Mouse (Mus musculus): ENCODE data around the gene Npepps. TPM values are rescaled to one million over a fixed set of nuclear protein-coding genes. Genes with fewer than 3 reads are reported as not detected.

Gene Npepps
- polyA plus RNA-seq, 1 experiment from 2014 or later, result 122 TPM

- Histone ChIP-seq H3K9ac (ENCODE audit: low read length) (no peak overlapping the region), H3K9me3 (ENCODE audit: control insufficient read depth, low read length) (no peaks in the 10 kb centered on the region), H3K4me1 (replicated peaks; ENCODE audit: control insufficient read depth, insufficient read depth, low read length) (no peaks in the 10 kb centered on the region), H3K4me2 (ENCODE audit: low read depth, low read length, severe bottlenecking) (no peak overlapping the region), H3K27ac (ENCODE audit: low read depth, low read length) (no peak overlapping the region), H3K27me3 (ENCODE audit: control insufficient read depth, insufficient read depth, low read length) (no peaks in the 10 kb centered on the region), H3K4me3 (ENCODE audit: low read depth, low read length) (no peak overlapping the region), H3K36me3 (ENCODE audit: control insufficient read depth, insufficient read depth, low read length) (peaks cover 3% of the 10 kb centered on the region; the same call in 1 of the 2 replicates)
- DNase-seq (ENCODE audit: low spot score) (no peak), ATAC-seq (replicated peaks; ENCODE audit: low FRiP score) (no peak)
- 91% methylated on average over 2 of the region's 2 CpGs for WGBS
Measured at GRCm38 (mm10) chr11:97237976-97238375, 42.5 kb downstream of the Npepps start.

GRCm38 (mm10) chr11:97232436-97232835 is 48.0 kb downstream of the Npepps start:
- no peak overlapping the region for H3K9ac ChIP-seq (ENCODE audit: low read length)
- H3K4me3 ChIP-seq (ENCODE audit: low read depth, low read length), result no peak overlapping the region
- H3K4me1 ChIP-seq (replicated peaks; ENCODE audit: control insufficient read depth, insufficient read depth, low read length), result no peaks in the 10 kb centered on the region
- no peak for DNase-seq (ENCODE audit: low spot score)
- no peak overlapping the region for H3K27ac ChIP-seq (ENCODE audit: low read depth, low read length)
- no peaks in the 10 kb centered on the region for H3K9me3 ChIP-seq (ENCODE audit: control insufficient read depth, low read length)
- WGBS, result 97% methylated on average over 5 of the region's 5 CpGs
- H3K4me2 ChIP-seq (ENCODE audit: low read depth, low read length, severe bottlenecking), result no peak overlapping the region
- no peak for ATAC-seq (replicated peaks; ENCODE audit: low FRiP score)
- peaks cover 2% of the 10 kb centered on the region; the same call in 1 of the 2 replicates for H3K36me3 ChIP-seq (ENCODE audit: control insufficient read depth, insufficient read depth, low read length)
- no peaks in the 10 kb centered on the region for H3K27me3 ChIP-seq (ENCODE audit: control insufficient read depth, insufficient read depth, low read length)

- ATAC-seq (replicated peaks; ENCODE audit: low FRiP score) (no peak), DNase-seq (ENCODE audit: low spot score) (no peak)
- Histone ChIP-seq H3K9me3 (ENCODE audit: control insufficient read depth, low read length) (no peaks in the 10 kb centered on the region), H3K27me3 (ENCODE audit: control insufficient read depth, insufficient read depth, low read length) (no peaks in the 10 kb centered on the region), H3K4me1 (replicated peaks; ENCODE audit: control insufficient read depth, insufficient read depth, low read length) (no peaks in the 10 kb centered on the region), H3K4me3 (ENCODE audit: low read depth, low read length) (no peak overlapping the region), H3K36me3 (ENCODE audit: control insufficient read depth, insufficient read depth, low read length) (peaks cover 2% of the 10 kb centered on the region; the same call in 1 of the 2 replicates), H3K27ac (ENCODE audit: low read depth, low read length) (no peak overlapping the region), H3K9ac (ENCODE audit: low read length) (no peak overlapping the region), H3K4me2 (ENCODE audit: low read depth, low read length, severe bottlenecking) (no peak overlapping the region)
- WGBS, result 89% methylated on average over 2 of the region's 2 CpGs
Measured at GRCm38 (mm10) chr11:97229396-97229795, 51.0 kb downstream of the Npepps start.

GRCm38 (mm10) chr11:97228985-97229384 is 51.5 kb downstream of the Npepps start:
- Histone ChIP-seq H3K9ac (ENCODE audit: low read length) (no peak overlapping the region), H3K9me3 (ENCODE audit: control insufficient read depth, low read length) (no peaks in the 10 kb centered on the region), H3K4me2 (ENCODE audit: low read depth, low read length, severe bottlenecking) (no peak overlapping the region), H3K4me3 (ENCODE audit: low read depth, low read length) (no peak overlapping the region), H3K4me1 (replicated peaks; ENCODE audit: control insufficient read depth, insufficient read depth, low read length) (no peaks in the 10 kb centered on the region), H3K36me3 (ENCODE audit: control insufficient read depth, insufficient read depth, low read length) (peaks cover 2% of the 10 kb centered on the region; the same call in 1 of the 2 replicates), H3K27ac (ENCODE audit: low read depth, low read length) (no peak overlapping the region), H3K27me3 (ENCODE audit: control insufficient read depth, insufficient read depth, low read length) (no peaks in the 10 kb centered on the region)
- DNase-seq (ENCODE audit: low spot score) (no peak), ATAC-seq (replicated peaks; ENCODE audit: low FRiP score) (no peak)
- 97% methylated on average over 7 of the region's 7 CpGs for WGBS

GRCm38 (mm10) chr11:97226131-97226530 is 54.3 kb downstream of the Npepps start:
- ATAC-seq (replicated peaks; ENCODE audit: low FRiP score) (no peak), DNase-seq (ENCODE audit: low spot score) (no peak)
- H3K27me3 ChIP-seq (ENCODE audit: control insufficient read depth, insufficient read depth, low read length), result no peaks in the 10 kb centered on the region
- H3K9me3 ChIP-seq (ENCODE audit: control insufficient read depth, low read length), result no peaks in the 10 kb centered on the region
- H3K4me1 ChIP-seq (replicated peaks; ENCODE audit: control insufficient read depth, insufficient read depth, low read length), result no peaks in the 10 kb centered on the region; the same call in 1 of the 2 replicates
- H3K36me3 ChIP-seq (ENCODE audit: control insufficient read depth, insufficient read depth, low read length), result peaks cover 4% of the 10 kb centered on the region
- no peak overlapping the region for H3K9ac ChIP-seq (ENCODE audit: low read length)
- 97% methylated on average over 1 of the region's 1 CpGs for WGBS
- H3K4me3 ChIP-seq (ENCODE audit: low read depth, low read length), result no peak overlapping the region
- no peak overlapping the region for H3K27ac ChIP-seq (ENCODE audit: low read depth, low read length)
- H3K4me2 ChIP-seq (ENCODE audit: low read depth, low read length, severe bottlenecking), result no peak overlapping the region

GRCm38 (mm10) chr11:97223485-97223884 is 57.0 kb downstream of the Npepps start:
- Histone ChIP-seq H3K4me2 (ENCODE audit: low read depth, low read length, severe bottlenecking) (no peak overlapping the region), H3K36me3 (ENCODE audit: control insufficient read depth, insufficient read depth, low read length) (peaks cover 2% of the 10 kb centered on the region), H3K4me3 (ENCODE audit: low read depth, low read length) (no peak overlapping the region), H3K27ac (ENCODE audit: low read depth, low read length) (no peak overlapping the region), H3K27me3 (ENCODE audit: control insufficient read depth, insufficient read depth, low read length) (no peaks in the 10 kb centered on the region), H3K9me3 (ENCODE audit: control insufficient read depth, low read length) (no peaks in the 10 kb centered on the region), H3K9ac (ENCODE audit: low read length) (no peak overlapping the region), H3K4me1 (replicated peaks; ENCODE audit: control insufficient read depth, insufficient read depth, low read length) (no peaks in the 10 kb centered on the region; the same call in 1 of the 2 replicates)
- no peak for DNase-seq (ENCODE audit: low spot score)
- ATAC-seq (replicated peaks; ENCODE audit: low FRiP score), result no peak
- WGBS, result 29% methylated on average over 3 of the region's 3 CpGs

- Histone ChIP-seq H3K36me3 (ENCODE audit: control insufficient read depth, insufficient read depth, low read length) (peaks cover 12% of the 10 kb centered on the region), H3K4me1 (replicated peaks; ENCODE audit: control insufficient read depth, insufficient read depth, low read length) (no peaks in the 10 kb centered on the region; the same call in 1 of the 2 replicates), H3K9me3 (ENCODE audit: control insufficient read depth, low read length) (no peaks in the 10 kb centered on the region), H3K27me3 (ENCODE audit: control insufficient read depth, insufficient read depth, low read length) (no peaks in the 10 kb centered on the region), H3K4me2 (ENCODE audit: low read depth, low read length, severe bottlenecking) (no peak overlapping the region), H3K27ac (ENCODE audit: low read depth, low read length) (no peak overlapping the region), H3K9ac (ENCODE audit: low read length) (no peak overlapping the region), H3K4me3 (ENCODE audit: low read depth, low read length) (no peak overlapping the region)
- DNase-seq (ENCODE audit: low spot score) (no peak), ATAC-seq (replicated peaks; ENCODE audit: low FRiP score) (no peak)
- WGBS, result 91% methylated on average over 2 of the region's 2 CpGs
Measured at GRCm38 (mm10) chr11:97221611-97222010, 58.8 kb downstream of the Npepps start.

- Histone ChIP-seq H3K27me3 (ENCODE audit: control insufficient read depth, insufficient read depth, low read length) (no peaks in the 10 kb centered on the region), H3K4me3 (ENCODE audit: low read depth, low read length) (no peak overlapping the region), H3K27ac (ENCODE audit: low read depth, low read length) (no peak overlapping the region), H3K4me2 (ENCODE audit: low read depth, low read length, severe bottlenecking) (no peak overlapping the region), H3K36me3 (ENCODE audit: control insufficient read depth, insufficient read depth, low read length) (peaks cover 19% of the 10 kb centered on the region), H3K4me1 (replicated peaks; ENCODE audit: control insufficient read depth, insufficient read depth, low read length) (no peaks in the 10 kb centered on the region; the same call in 1 of the 2 replicates), H3K9ac (ENCODE audit: low read length) (no peak overlapping the region), H3K9me3 (ENCODE audit: control insufficient read depth, low read length) (no peaks in the 10 kb centered on the region)
- WGBS, result 85% methylated on average over 3 of the region's 3 CpGs
- no peak for DNase-seq (ENCODE audit: low spot score)
- no peak for ATAC-seq (replicated peaks; ENCODE audit: low FRiP score)
Measured at GRCm38 (mm10) chr11:97220211-97220610, 60.2 kb downstream of the Npepps start.

- H3K9me3 ChIP-seq (ENCODE audit: control insufficient read depth, low read length), result no peaks in the 10 kb centered on the region
- no peaks in the 10 kb centered on the region for H3K4me1 ChIP-seq (replicated peaks; ENCODE audit: control insufficient read depth, insufficient read depth, low read length)
- DNase-seq (ENCODE audit: low spot score), result no peak
- H3K27ac ChIP-seq (ENCODE audit: low read depth, low read length), result no peak overlapping the region
- ATAC-seq (replicated peaks; ENCODE audit: low FRiP score), result no peak
- no peak overlapping the region for H3K4me2 ChIP-seq (ENCODE audit: low read depth, low read length, severe bottlenecking)
- H3K36me3 ChIP-seq (ENCODE audit: control insufficient read depth, insufficient read depth, low read length), result peaks cover 21% of the 10 kb centered on the region
- H3K27me3 ChIP-seq (ENCODE audit: control insufficient read depth, insufficient read depth, low read length), result no peaks in the 10 kb centered on the region
- H3K9ac ChIP-seq (ENCODE audit: low read length), result no peak overlapping the region
- H3K4me3 ChIP-seq (ENCODE audit: low read depth, low read length), result no peak overlapping the region
- WGBS, result 91% methylated on average over 5 of the region's 5 CpGs
Measured at GRCm38 (mm10) chr11:97214411-97214810, 66.0 kb downstream of the Npepps start.
